Mouse (Mus musculus): ENCODE measurements around the gene Ttyh2.

DNA sequence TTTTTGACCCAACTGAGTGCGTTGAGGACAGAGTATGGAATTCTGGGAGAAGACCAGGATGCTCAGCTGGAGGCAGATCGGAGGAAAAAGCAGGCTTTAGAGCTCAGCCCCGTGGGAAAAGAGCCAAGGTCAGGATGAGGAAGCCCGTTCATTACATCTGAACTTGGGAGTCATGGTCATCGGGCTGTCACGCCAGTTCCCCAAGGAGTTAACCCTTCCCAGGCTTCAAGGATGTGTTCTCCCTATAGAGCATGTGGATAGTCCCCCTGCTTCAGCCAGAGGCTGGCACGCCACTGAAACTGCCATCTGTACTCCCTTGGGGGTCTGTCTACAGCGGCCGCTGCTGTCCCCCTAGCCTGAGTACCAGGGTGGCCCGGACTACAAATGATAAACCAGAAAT is 5.1 kb downstream of the Ttyh2 start:
- TF ChIP-seq CTCF (IDR thresholded peaks at IDR 0.05; ENCODE audit: low read depth, low read length), result no peak
- no peak for TF ChIP-seq POLR2AphosphoS5 (IDR thresholded peaks at IDR 0.05; ENCODE audit: insufficient replicate concordance, low read depth, low read length)
- TF ChIP-seq GATA1 (IDR thresholded peaks at IDR 0.05; ENCODE audit: borderline replicate concordance, low read length), result no peak
- TF ChIP-seq TAL1 (conservative IDR thresholded peaks at IDR 0.05; ENCODE audit: low read depth, low read length), result no peak
